In the genomic region with DNA sequence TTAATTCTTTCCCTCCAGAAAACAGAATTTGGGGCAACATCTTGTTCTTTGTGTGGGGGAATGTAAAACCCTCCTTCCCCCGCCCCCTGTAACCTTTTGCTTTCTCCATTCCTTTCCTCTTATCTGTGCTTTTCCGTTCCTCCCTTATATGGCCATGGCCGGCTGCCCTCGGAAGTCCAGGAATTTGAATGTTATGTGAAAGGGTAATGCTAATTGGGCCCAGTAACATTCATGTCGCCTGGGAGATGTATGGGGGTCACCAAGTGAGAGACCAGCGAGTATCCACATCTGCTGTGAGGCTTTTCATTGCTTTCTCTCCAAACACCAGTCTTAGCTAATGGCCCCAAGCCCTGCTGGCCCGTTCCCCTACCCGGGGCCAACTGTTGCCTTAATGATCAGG, we compare ENCODE assay signal across 11 mouse cellular contexts. TPM values are rescaled to one million over a fixed set of nuclear protein-coding genes. Genes with fewer than 3 reads are reported as not detected.
DNase-seq lines count a peak whose midpoint lies in the region; ATAC-seq lines count a peak whose summit lies in the region.
"Had no signal": no experiment of that assay in that cellular context is flagged by ENCODE, and none has a peak within 500 bp of the region (broad histone marks: within the 10 kb centered on the region; RNA-seq: fewer than 3 reads in every experiment).

No protein-coding gene starts in this region.

- H3K4me2 ChIP-seq in heart, embryonic 14.5 days (ENCODE audit: low read length), result peak overlapping the region; percentile 68
- H3K4me2 ChIP-seq in limb, embryonic 11.5 days (ENCODE audit: low read depth, severe bottlenecking), result no peak overlapping the region
- H3K4me2 ChIP-seq: intestine, embryonic 15.5 days had no signal

- peak overlapping the region; percentile 2; the same call in 1 of the 2 replicates for H3K9ac ChIP-seq in heart, embryonic 14.5 days (ENCODE audit: low read length)
- H3K9ac ChIP-seq in limb, embryonic 11.5 days (ENCODE audit: low read length), result no peak overlapping the region
- H3K9ac ChIP-seq: intestine, embryonic 15.5 days had no signal

- 10% methylated on average over 8 of the region's 8 CpGs for WGBS in heart, embryonic 14.5 days
- WGBS in limb, embryonic 11.5 days, result 5% methylated on average over 8 of the region's 8 CpGs

- no peaks in the 10 kb centered on the region for H3K9me3 ChIP-seq in heart, embryonic 14.5 days (ENCODE audit: control insufficient read depth, low read length)
- no peaks in the 10 kb centered on the region for H3K9me3 ChIP-seq in limb, embryonic 11.5 days (ENCODE audit: control insufficient read depth, low read length)
- H3K9me3 ChIP-seq: intestine, embryonic 15.5 days had no signal

- 0 out of 2 replicates have a peak, but pooled peaks have one; percentile 17 for ATAC-seq in heart, embryonic 14.5 days (ENCODE audit: insufficient number of reproducible peaks, insufficient read depth, low FRiP score, low read depth)
- peak; percentile 20; the same call in 1 of the 2 replicates for ATAC-seq in limb, embryonic 11.5 days (ENCODE audit: insufficient number of reproducible peaks, low FRiP score, low TSS enrichment, low read depth)
- ATAC-seq: intestine, embryonic 15.5 days had no signal

- no peak overlapping the region for H3K4me3 ChIP-seq in heart, embryonic 14.5 days (ENCODE audit: control insufficient read depth in 1 of 2, insufficient read depth in 1 of 2, low read depth in 1 of 2, low read length in 2 of 2)
- H3K4me3 ChIP-seq in limb, embryonic 11.5 days (ENCODE audit: low read depth, low read length), result no peak overlapping the region
- H3K4me3 ChIP-seq: intestine, embryonic 15.5 days had no signal

- peak overlapping the region; percentile 70 to 73 for H3K27ac ChIP-seq in heart, embryonic 14.5 days (replicated peaks in 1 of 2; ENCODE audit: control insufficient read depth in 1 of 2, insufficient read depth in 1 of 2, low read depth in 2 of 2, low read length in 2 of 2)
- H3K27ac ChIP-seq in limb, embryonic 11.5 days (replicated peaks; ENCODE audit: low read depth, low read length), result peak overlapping the region; percentile 38; the same call in 1 of the 2 replicates
- H3K27ac ChIP-seq: intestine, embryonic 15.5 days; macrophage had no signal

- peak; percentile 31 for DNase-seq in kidney, adult 18-20 months
- no peak for DNase-seq in kidney, adult 11 months
- DNase-seq in R1 (ENCODE audit: low read depth, low spot score), result peak; percentile 58
- peak; percentile 66 for DNase-seq in limb, embryonic 11.5 days (ENCODE audit: low spot score)
- DNase-seq in thymus, postnatal 4 days, result no peak
- DNase-seq in layer of hippocampus, postnatal 10 days (ENCODE audit: low spot score in 2 of 2), result no peak
- DNase-seq: adrenal gland, postnatal 25 days; cerebellum, postnatal 14 days had no signal

- H3K27me3 ChIP-seq in heart, embryonic 14.5 days (ENCODE audit: control insufficient read depth, insufficient read depth, low read length), result no peaks in the 10 kb centered on the region
- H3K27me3 ChIP-seq in limb, embryonic 11.5 days (ENCODE audit: control insufficient read depth, insufficient read depth, low read length), result no peaks in the 10 kb centered on the region
- H3K27me3 ChIP-seq: intestine, embryonic 15.5 days had no signal

- H3K4me1 ChIP-seq in heart, embryonic 14.5 days (ENCODE audit: control insufficient read depth in 2 of 2, insufficient read depth in 2 of 2, low read length in 2 of 2), result peaks cover 26 to 40% of the 10 kb centered on the region in 2 experiments
- H3K4me1 ChIP-seq in limb, embryonic 11.5 days (ENCODE audit: control insufficient read depth, insufficient read depth, low read length), result peaks cover 3% of the 10 kb centered on the region; the same call in 1 of the 2 replicates
- H3K4me1 ChIP-seq: intestine, embryonic 15.5 days had no signal

- no peaks in the 10 kb centered on the region for H3K36me3 ChIP-seq in heart, embryonic 14.5 days (ENCODE audit: control insufficient read depth, insufficient read depth, low read length)
- H3K36me3 ChIP-seq in limb, embryonic 11.5 days (ENCODE audit: control insufficient read depth, insufficient read depth, low read length), result no peaks in the 10 kb centered on the region
- H3K36me3 ChIP-seq: intestine, embryonic 15.5 days had no signal

RNA-seq across cellular contexts. Expression of a gene that starts 22.7 kb away (rescaled TPM):
- polyA plus RNA-seq in heart, embryonic 14.5 days (2014; fragmentation: Nextera tagmentation; extraction: Ambion mirVana), result 42.4 and 43.4 TPM in 2 replicates
- polyA plus RNA-seq in limb, embryonic 11.5 days (2014; fragmentation: Nextera tagmentation; extraction: Ambion mirVana), result 187 and 207 TPM in 2 replicates
- 10 to 100 TPM; 64.8 to 78.4 TPM for total RNA-seq in layer of hippocampus, postnatal 10 days (2021)

Comparison
In these comparisons a context has a peak if more than half of its experiments do, and no peak if none do; other contexts are left out.
1. DNase-seq: peak in kidney, adult 18-20 months (single experiment), R1 (single experiment) and limb, embryonic 11.5 days (single experiment); none in kidney, adult 11 months (single experiment), thymus, postnatal 4 days (single experiment) and layer of hippocampus, postnatal 10 days (0 of 2).